Mouse (Mus musculus) erythroid progenitor cell, adult 5-6 weeks (primary cell): ENCODE results near the gene Cryba4. TPM values are rescaled to one million over a fixed set of nuclear protein-coding genes. Genes with fewer than 3 reads are reported as not detected.

ENCODE experiments used
- ATAC-seq: replicated peaks from 2 replicates; pipeline ENCODE4 v1.8.0; 2016; ENCODE audit warnings: moderate number of reproducible peaks, mild to moderate bottlenecking, moderate TSS enrichment, inconsistent platforms; ENCODE audit not compliant: poor library complexity, low FRiP score, severe bottlenecking
- total RNA-seq, 2 experiments: library from RNA; stranded (forward) in 1 of 2; stranded (reverse) in 1 of 2; fragments of 150-400 nt in 1 of 2; fragments of 186-747, 209-891 nt in 1 of 2; gene quantifications; 2 replicates each; pipeline versions ENCODE4 v1.2.3 to v1.2.4; 2015 to 2017; ENCODE audit warnings: low replicate concordance in 2 of 2

Cryba4 gene
- total RNA-seq, 2 experiments from 2014 or later = not detected

DNA sequence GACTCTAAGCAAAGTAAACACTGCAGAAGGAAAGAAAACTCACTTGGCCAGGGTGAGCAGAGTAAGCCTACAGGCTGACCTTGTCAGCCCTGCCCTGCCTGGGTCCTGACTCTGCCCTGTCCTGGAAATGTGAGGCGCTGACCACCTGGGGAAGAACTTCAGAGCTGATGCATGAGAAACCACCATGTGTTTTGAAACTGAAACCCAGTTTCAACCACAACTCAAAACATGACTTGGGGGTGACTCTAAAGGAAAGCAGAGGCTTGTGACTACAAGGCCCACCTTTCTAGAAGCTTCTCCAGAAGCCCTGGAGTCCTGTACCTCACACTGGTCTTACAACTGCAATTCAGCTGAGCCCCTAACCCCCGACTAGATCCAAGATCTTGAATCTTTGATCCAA lies 20.6 kb upstream of the Cryba4 start:
- ATAC-seq = no peak

DNA sequence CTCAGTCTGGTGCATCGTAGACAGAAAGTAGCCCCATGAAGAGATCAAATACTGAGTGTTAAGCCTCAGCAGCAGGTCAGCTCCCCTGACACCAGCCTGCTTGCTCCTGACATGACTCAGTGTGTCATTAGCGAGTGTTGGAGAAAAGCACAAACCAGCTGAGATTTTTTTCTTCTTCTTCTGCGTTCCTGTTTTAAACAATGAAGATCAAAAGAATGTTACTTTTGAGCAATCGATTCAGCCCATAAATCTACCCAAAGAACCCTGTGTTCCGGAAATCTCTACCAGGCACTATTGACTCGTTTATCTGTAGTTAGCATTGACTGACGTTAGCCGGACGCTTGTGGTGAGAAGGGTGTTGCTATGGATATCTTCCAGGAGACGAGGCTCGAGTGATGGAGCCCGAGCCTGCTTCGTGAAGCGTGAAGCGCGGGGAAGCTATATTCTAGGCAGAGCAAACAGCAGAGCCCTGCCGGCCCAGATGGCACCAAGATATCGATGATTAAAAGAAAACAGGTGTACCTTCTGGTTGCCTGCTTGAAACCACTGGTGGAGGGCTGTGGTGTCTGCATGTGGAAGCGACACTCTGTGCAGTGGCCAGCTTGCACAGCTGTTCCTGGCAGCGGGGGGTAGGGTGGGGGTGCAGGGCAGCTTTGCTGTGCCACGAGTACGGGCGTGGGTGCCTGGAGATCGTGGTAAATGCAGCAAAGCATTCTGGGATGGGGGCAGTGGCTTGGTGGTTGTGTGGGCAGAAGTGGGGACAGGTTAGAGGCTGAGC lies 18.6 kb upstream of the Cryba4 start:
- ATAC-seq = no peak

DNA sequence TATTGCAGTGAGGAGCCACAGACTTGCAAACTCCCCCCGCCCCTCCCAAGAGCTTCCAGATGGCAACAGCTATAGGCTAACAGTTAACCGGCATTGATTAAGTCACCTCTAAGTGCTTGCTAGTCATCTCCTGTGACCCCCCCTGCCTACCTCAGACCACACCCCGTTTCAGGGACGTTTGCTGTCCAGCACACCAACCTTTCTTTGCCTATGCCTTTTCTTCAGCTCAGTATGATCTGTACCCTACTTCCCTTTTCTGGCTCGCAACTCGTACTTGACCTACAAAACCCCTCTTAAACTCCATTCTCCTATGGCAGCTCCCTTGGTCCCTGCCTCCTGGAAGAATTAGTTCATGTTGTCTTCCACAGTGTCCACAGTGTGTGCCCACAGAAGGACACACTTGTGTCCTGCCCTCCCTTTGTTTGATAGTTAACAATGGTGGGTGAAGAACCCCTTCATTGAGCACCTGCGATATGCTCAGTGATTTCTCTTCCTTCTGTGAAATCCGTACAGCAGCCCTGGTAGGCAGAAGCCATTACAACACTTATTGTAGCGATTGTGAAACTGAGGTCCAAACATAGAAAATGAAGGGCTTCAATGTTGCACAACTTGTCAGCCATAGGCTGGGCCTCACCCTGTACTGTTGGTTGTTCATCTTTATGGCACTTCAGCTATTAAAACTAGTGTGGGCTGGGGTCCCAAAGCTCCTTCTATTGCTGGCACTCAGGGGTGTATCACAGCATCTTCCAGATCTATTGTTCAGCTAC lies 13.9 kb upstream of the Cryba4 start:
- no peak for ATAC-seq

GRCm38 (mm10) chr5:112265515-112265914 lies 13.2 kb upstream of the Cryba4 start:
- no peak for ATAC-seq

DNA sequence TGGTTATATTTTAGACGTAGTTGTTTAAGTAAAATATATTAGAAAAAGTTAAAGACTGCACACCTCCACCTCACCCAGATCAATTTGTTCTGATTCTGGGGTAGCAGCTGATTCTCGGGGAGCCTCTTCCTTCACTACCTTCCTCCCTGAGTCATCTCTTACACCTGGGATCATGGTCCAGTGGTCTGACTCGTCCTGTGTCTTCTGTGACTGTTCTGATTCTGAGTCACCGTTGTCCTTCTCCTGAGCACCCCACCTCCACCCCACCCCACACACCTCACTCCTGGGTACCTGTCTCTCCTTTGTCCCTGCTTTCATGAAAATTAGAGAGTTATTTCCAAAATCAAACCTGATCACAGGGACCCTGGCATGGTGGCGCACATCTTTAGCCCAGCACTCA lies 12.8 kb upstream of the Cryba4 start:
- ATAC-seq = no peak

- ATAC-seq = no peak
These were observed 11.8 kb upstream of the Cryba4 start for GRCm38 (mm10) chr5:112264099-112264498.

DNA sequence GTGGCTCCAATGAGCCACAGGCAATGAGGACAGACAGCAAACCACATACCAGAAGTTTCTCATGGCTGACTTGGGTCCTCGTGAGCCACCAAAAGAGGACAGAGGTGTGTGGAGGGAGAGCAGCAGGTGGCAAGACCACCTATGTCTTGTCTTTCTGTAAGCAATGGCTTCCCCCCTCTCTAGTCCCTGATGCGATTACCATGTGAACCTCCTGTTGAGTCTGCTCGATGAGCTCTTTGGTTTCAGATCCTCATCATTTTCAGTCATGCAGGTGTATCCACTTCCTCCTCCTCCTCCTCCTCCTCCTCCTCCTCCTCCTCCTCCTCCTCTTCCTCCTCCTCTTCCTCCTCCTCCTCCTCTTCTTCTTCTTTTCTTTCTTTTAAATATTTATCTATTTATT lies 8.5 kb upstream of the Cryba4 start:
- no peak for ATAC-seq

GRCm38 (mm10) chr5:112259862-112260650 lies 7.7 kb upstream of the Cryba4 start:
- ATAC-seq = no peak

DNA sequence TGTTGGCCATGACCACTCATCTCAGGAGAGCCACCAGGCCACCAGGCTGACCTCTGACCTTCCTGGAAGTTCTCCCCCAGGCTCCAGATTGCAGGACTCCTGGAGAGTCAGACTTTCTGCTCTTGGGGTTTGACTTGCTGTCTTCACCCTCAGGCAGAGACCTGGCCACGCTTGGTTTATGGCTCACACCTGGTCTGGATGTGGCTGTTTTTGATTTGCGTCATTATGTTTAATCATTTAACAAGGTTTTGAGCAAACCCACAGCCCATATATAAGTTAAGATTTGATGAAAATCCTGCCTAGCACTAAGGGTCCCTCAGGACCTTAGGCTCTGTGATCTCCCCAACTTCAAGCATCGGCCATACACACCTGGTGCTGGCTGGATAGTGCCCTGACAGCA lies 5.6 kb upstream of the Cryba4 start:
- ATAC-seq = no peak

DNA sequence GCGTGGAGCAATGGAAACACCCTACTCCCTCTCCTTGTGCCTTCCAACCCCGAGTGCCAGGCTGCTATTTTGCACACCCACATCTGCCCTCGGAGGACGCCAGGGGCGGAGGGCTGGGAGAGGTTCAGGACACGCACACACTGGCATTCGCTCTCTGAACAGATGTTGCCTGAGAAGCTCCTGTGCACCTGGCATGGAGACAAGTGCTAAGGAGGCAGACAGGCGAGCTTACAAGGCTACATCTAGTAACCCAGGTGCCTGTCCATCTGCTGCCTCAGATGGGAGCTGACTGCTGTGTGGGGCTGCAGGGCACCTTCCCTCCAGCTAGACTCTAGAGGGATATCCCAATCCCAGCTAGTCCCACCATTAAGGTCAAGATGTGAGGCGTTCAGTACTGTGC lies 4.1 kb upstream of the Cryba4 start:
- 0 out of 2 replicates have a peak, but pooled peaks have one; percentile 15 for ATAC-seq

- ATAC-seq = no peak
These were observed 3.1 kb upstream of the Cryba4 start, which contains the start of gene Crybb1 for GRCm38 (mm10) chr5:112255426-112255825. Crybb1 (plus strand) TSS chr5:112255815.

DNA sequence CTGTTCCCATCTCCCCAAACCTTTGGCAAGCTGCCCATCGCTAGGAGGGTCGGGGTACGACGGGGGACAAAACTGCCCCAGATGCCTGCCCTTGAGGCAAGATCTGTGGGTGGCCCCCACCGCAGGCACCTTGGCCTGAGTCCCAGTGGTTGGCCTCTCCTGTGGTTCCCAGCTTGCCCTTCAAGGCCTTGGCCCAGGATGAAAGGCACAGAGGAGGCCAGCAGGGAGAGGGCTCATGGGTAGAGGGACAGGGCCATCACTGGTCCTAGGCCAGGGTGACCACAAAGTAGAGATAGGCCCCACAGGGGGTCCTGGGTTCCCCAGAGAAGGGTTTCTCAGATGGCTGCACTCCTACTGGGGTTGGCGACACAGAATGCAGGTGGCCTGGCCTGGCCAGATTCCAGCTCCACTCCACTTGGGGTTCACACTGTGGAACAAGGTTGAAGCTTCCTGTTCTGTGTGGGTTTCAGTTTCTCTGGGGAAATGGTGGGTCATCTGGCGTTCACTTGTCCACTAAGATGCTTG lies 2.0 kb upstream of the Cryba4 start:
- no peak for ATAC-seq

DNA sequence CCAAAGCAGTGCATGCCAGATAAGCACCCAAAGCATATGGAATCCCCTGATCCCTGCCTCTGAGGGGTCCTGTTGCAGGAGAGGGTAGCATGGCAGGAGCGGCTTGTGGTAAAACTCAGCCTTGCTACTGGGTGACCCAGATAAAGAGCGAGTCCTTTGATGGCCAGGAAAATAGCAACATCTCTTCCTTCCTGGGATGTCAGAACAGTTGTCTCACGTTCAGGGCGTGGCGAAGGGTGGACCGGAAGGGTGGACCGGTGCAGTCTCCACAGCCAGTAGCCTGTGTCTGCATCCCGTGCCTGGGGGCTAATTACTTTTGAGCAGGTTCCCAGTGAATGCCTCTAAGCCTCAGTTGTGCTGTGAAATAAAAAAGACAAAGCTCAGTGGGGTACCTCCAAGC lies 851 bp upstream of the Cryba4 start:
- ATAC-seq = no peak

DNA sequence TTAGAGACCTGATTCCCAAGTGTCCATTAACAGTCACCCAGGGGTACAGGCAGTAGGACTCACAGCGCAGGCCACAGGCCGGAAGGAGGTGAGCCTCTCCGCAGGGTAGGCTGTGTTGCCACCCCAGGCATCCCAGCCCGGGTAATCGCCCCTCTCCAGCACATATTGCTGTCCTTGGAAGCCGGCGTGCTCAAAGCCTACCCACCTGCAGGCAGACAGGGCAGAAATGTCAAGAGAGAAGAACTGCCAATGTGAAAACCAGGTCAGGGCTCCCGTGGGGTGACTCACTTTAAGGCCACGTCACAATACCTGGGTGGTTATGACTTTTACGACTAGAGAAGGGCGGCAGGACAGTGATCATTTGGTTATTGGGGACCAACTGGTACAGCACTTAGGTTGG lies 3.2 kb downstream of the Cryba4 start:
- ATAC-seq = no peak

- no peak for ATAC-seq
These were observed 4.9 kb downstream of the Cryba4 start for GRCm38 (mm10) chr5:112247399-112247798.

- no peak for ATAC-seq
These were observed 7.3 kb downstream of the Cryba4 start for GRCm38 (mm10) chr5:112244890-112245615.

DNA sequence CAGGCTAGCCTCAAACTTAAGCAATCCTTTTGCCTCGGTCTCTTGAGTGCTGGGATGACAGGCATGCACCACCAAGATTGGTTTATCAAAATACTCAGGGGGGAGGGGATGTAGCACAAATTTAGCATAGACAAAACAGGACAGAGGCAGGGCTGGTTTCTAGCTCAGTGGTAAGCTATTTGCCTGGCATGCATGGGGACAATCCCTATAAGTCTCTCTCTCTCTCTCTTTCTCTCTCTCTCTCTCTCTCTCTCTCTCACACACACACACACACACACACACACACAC lies 8.1 kb downstream of the Cryba4 start:
- ATAC-seq = no peak

DNA sequence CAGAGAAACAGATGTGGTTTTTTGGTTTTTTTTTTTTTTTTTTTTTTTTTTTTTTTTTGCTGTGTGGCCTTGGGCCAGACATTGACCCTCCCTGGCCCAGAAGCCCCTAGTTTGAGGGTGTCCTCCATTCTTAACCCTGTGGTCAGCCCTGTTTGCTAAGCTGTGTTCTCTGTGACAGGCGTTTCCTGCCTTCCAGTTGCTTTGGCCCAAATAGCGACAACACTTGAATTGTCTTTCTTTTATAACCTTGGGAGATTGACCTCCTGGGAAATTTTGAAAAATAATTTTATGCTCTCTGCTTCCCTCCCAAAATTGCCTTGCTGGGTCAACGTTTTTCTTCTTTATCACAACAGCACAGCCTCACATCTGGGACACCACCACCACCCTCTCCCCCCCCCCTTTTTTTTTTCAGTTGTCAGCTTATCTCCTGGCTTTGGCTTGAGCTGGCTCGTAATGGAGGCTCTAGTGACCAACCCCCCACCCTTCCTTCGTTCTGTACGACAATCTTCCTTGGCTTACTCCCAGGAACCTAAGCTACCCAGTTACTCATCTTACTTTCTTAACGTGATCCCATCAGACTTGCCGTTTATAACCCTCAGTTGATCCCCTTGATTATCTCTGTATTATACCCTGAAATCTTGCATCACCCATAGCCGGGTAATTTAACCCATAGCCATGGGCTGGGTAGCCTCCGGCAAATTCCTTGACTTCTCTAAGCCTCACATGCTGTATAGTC lies 8.6 kb downstream of the Cryba4 start:
- ATAC-seq = 0 out of 2 replicates have a peak, but pooled peaks have one; percentile 24

GRCm38 (mm10) chr5:112243041-112243440 lies 9.3 kb downstream of the Cryba4 start:
- ATAC-seq = no peak
